Mouse (Mus musculus) spleen, postnatal 10 days (tissue): Measurements from ENCODE around the gene Ddx43.

Experiments
- DNase-seq, 2 experiments: peaks; one replicate each; pipeline ENCODE4 v3.0.0; 2021 to 2022; ENCODE audit warnings: low spot score in 2 of 2

Ddx43 gene

DNA sequence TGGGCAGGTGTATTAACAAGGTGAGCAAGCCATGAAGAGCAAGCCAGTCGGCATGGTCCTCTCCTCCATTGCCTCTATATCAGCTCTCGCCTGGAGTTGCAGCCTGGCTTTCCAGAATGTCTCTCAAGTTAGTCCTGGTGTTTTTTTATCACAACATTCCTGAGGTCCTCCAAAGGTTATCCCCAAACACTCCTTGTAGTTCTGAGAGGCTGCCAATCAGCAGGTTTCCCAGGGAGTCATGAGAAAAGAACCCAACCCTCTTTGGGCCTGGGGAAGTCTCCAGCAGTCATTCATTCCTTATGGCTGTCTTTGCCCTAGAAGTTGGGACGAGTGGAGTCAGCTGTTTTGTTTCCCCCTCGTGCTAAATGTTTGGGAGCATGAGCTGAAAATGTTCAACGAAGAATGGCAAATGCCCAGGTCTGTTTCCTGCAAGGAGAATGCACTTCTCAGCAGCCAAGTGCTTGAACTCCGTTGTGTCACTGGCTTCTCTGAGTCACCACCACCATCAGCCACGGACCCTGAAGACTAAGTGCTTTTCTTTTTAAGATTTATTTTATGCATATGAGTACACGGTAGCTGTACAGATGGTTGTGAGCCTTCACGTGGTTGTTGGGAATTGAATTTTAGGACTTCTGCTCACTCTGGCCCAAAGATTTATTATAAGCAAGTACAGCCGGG, 22.6 kb upstream of the Ddx43 start:
- no peak for DNase-seq

DNA sequence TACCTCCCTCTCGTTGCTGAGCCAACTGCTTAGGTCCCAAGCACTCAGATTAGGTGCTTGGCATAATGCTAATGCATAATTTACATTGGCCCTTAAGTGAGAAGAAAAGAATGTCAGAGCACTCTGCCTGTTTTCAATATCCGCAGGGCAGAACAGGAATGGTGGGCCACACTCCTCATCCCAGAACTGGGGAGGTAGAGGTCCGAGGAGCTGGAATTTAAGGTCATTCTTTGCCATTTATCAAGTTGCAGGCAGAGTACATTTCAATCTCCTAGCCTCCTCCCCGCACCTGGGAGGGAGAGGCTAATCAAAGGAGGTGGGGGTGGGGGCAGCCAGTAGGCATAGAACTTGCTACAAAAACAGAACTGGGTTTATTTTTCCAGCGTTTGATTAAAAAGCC, 21.2 kb upstream of the Ddx43 start:
- DNase-seq: no peak

DNA sequence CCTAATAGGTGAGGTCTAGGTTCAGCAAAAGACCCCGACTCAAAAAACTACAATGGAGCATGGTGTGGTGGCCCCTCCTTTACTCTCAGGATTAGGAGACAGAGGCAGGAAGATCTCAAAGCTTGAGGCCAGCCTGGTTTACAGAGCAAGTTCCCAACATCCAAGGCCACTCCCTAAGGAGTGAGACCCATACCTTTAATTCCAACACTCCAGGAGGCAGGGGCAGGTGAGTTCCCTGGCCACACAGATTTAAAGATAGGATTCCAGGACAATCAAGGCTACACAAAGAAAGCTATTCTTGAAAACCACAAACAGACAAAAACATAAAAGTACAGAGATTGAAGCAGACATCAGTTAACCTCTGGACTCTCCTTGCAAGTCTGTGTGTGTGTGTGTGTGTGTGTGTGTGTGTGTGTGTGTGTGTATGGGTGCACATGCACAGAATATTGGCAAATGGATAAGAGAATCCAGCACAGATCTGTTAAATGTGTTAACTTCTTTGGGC, 20.6 kb upstream of the Ddx43 start:
- DNase-seq: no peak

DNA sequence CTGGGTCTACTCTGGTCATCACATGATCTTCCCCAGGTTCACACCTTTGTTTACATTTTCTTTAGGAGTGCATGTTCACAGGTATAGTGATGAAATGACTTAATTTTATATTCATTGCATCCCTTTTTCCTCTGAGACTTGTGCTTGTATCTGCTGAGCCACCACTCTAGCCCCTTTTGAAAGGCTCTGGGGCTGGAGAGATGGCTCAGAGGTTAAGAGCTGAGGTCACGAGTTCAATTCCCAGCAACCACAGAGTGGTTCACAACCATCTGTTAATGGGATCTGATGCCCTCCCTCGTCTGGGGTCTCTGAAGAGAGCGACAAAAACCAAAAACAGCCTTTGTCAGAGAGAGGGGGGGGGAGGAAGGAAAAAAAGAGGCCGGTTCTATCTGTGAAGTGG, 20.1 kb upstream of the Ddx43 start:
- DNase-seq: no peak

DNA sequence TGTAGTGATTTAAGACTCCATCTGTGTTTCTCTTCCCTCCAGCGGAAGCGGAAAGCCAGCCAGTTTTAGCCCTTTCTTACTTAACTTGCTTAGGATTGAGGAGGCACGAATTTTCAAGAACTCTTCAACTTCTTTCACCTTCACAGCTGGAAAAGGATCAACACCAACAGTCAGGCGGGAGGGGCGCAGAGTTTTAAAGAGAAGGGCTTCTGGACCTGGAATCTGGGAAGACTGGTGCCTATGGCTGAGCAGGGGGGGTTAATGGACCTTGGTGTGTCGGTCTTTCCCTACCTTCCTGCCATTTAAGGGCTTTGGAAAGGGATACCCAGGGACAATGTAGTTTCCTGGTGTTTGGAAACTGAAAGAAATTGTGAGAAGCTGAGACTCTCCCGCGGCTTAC, 18.0 kb upstream of the Ddx43 start:
- no peak for DNase-seq

DNA sequence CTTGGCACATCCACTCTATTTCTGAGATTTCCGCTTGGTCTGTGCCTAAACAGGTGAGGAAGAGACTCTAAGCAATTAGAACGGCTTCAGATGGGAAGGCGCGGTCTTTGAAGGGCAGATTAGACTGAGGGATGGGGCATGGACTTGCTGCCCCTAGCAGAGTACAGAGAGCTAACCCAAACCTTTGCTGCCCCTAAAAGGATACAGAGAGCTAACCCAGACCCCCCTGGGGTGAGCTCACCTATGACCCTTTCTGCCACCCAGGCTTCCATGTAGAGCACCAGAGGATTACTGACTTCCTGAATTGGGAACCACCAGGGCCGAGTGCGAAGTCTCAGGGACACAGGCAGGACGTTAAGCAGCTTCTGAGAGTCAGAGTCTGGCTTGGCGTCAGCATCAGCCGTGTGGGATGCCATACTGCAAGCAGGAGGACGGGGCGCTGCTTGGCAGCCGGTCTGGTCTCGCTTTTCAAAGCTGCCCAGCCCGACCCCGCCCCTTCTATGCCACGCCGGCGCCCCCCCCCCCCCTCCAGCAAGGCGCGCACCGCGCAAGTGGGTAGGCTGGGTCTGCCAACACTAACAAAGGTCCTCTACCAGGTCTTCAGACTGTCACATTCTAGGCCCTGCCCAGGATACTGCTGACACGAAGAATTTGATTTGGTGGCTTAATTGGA, 17.3 kb upstream of the Ddx43 start, which contains the start of gene Ooep:
TSS of gene Ooep (minus strand) at position 613 of the 673 bp plus-strand sequence.
- DNase-seq: peak in 1 of 2 experiments; percentile 15

DNA sequence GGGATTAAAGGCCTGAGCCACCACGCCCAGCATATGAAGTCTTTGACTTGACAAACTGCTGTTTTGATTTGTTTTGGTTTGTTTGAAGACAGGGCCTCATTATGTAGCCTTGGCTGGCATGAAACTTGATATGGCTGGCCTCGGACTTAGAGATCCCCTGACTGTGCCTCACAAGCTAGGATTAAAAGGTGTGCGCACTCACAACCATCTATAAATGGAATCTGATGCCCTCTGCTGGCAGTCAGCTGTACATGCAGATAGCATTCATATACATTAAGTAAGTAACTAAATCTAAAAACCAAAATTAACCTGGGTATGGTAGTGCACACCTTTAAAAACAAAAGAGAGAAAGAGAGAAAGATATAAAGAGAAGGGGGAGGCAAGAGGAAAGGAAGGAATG, 9.7 kb upstream of the Ddx43 start:
- DNase-seq: peak in 1 of 2 experiments; percentile 14

DNA sequence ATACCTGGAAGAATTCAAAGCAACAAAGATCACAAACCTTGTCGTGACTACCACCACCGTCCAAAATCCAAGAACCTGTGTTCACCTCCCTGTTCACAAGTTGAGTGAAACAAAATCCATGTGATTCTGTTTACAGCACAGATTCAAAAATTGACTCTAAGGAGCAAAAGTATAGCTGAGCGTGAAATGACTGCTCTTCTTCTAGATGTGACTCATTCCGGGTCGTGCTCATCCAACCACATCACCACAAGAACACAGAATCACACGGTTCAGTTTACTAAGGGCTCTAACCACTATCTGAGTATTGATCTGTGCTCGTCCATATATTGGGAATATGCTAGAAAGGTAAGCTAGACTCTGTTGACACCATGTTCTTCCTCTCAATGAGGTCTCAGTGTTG, 8.6 kb upstream of the Ddx43 start:
- no peak for DNase-seq

DNA sequence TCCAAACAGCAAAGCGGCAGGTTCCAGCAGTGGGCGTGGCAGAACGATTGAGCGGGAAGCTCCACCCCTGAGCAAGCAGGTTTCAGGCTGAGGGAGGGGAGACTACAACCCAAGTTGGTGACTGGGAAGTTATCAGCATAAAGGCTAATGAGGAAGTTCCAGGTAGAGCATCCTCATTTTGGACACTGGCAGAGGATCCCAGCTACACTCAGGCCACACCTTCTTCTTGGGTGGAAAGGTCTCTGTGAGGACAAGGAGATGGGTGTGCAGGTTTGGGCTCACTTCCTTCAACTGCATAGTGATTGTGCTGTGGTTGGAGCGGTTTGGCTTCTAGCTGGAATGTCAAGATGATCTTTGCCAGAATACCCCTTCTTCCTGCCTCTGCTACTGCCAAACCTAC, 5.6 kb upstream of the Ddx43 start:
- no peak for DNase-seq

DNA sequence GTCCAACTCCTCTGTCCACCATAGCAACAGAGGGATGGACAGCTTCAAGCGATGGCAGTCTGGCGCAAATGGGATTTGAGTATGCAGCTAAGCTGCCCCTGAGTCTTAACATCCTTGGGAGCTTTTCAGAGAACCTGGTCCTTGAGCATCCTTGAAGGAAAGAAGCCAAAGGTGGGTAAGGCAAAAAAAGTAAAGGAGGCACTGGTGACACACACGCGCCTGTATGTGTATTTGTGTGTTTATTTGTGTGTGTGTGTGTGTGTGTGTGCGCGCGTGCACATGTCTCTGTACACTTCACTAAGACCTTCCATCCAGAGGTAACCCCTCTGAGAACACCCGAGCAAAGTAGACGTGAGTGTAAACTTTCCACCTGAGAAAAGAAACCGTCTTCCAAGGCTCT, 1.8 kb upstream of the Ddx43 start:
- no peak for DNase-seq

DNA sequence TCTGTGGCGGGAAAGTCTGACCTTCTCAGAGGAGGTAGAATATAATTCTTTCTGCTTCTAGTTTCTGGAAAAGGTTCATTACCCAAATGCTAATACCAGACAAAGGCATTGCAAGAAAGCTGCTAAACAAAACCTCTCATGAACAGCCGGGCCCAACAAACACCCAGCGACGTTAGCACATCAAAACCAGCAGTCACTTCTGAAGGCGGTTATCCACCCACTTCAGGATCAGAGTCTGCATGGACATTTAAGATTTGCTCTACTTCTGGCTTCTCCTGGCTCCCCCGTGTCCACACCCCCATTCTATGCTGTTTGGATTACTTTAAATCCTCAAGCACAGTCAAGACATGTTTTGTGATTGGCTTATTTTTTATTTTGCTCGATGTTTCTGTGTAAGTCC, 975 bp upstream of the Ddx43 start:
- DNase-seq: no peak

DNA sequence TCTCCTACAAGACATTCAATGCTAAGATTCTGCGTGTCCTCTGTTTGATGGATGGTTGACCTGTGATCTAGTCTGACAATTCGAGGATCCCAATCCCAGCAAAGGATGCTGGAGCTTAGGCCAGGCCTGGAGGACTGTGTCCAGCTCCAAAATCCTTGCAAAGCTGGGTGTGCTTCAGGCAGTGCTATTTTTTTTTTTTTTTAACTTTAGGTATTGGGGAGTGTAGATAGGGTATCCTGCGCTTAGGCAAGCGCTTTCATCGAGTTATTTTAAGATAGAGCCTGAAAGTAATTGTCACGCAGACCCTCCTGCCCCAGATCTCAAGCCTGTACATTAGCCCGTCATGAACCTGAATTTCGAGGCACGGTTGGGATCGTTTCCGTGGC, 340 bp upstream of the Ddx43 start:
- DNase-seq: no peak

DNA sequence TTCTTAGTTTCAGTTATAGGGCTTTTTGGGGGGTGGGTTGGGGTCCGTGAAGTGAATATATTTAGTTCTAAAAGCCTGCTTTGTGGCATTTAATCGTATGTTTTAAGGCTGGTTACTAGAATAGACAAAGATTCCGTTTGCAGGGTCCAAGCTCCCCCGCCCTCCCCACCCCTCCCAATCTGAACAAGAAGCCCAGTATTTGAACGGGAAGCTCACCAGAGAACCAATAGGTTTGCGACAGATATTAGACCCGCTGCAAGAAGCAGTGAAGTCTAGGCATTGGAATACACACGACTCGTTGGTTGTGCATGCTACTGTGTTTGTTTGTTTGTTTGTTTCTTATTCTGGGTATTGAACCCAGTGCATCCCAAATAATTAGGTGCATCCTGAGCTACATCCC, 940 bp downstream of the Ddx43 start:
- DNase-seq: no peak

DNA sequence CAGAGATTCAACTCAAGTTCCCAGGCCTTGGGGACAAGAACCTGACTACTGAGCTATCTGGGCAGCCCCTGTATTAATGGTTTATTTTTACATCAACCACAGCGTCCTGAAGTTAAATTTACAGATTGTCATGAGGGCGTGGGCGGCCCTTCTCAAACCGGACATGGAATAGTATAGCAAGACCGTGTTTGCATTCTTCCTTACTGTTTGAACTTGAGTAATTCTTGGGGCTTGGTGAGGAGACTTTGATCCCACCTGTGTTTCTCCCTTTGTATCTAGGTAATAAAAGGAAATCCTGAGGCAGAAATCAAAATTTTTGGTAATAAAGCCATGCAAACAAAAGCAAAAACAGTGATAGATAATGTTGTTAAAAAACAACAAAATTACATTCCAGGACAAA, 5.0 kb downstream of the Ddx43 start:
- DNase-seq: no peak

DNA sequence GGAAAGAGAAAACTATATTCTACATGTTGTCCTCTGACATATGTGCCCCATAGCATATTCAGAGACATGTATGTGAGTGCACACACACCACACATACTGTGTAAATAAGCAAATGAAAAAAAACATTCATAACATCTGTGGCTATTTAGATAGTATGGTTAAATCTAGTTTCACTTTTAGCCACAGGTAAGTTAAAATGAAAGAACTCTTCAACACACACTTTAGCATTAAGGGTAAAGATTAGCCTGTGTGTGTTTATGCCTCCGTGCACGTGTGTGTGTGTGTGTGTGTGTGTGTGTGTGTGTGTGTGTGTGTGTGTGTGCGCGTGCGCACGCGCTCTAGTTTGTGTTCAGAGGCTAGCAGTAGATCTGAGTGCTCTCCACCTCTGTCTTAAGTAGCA, 6.0 kb downstream of the Ddx43 start:
- DNase-seq: no peak

DNA sequence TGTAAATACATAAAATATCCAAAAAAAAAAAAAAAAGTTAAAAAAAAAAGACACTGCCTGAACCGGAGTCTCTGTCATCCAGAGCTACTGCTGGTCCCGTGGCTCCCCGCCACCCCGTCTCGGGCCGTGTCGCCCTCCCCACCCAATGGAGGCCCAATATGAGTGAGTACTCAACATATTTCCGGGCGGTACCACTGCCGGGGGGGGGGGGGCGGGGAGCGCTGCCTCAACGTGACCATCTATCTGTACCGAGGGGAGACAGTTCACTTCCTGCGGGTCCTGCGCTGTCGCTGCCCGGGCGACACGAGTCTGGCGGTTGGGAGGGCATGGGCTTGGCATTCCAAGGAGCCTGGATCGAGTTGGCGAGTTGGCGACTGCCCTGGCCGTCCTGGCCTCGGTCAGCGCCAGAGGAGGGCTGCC, 31.8 kb downstream of the Ddx43 start:
- no peak for DNase-seq

DNA sequence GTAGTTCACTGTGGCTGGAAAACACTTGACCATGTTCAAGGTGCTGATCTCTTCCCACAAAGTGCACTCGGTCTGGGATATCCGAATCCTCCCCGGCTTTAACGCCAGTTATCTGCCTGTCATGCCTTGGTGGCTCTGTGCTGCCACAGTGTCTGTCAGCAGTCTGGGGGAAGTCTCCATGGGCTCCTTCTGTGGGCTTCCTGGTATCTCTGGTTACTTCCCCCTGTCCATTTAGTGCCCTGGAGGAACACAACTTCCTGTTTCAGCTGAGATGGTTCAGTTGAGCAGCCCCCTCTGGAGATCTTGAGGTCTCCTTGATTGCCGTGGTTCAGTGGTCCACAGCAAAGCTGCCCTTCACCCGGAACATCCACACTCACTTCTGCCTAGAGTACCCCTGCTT, 32.6 kb downstream of the Ddx43 start:
- peak in 1 of 2 experiments; percentile 23 for DNase-seq

DNA sequence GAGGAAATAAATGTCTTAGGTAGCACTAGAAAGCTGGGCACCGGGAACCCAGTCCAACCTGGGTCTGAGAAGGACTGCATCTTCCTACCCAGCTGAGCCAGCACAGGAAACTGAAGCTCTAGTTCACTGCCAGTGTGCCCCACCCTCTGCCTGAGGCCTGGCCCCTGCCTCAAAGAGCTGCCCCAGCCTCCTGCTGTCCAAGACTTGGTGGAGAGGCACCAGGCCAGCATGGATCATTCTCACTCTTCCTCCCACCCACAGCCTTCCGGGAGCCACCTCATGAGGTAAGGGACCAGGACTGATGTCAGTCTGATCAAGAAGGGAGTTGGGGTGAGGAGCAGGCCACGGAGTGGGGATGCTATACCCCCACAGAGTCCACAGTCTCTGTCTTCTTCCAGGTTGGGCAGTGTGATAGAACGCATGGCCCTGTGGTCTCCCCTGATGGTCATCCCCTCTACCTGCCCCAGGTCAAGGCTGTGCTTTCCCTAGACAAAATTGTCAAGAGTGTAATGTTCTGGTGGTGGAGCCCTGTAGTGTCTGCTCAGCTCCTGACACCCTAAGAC, 33.4 kb downstream of the Ddx43 start:
- DNase-seq: peak in 1 of 2 experiments; percentile 18

DNA sequence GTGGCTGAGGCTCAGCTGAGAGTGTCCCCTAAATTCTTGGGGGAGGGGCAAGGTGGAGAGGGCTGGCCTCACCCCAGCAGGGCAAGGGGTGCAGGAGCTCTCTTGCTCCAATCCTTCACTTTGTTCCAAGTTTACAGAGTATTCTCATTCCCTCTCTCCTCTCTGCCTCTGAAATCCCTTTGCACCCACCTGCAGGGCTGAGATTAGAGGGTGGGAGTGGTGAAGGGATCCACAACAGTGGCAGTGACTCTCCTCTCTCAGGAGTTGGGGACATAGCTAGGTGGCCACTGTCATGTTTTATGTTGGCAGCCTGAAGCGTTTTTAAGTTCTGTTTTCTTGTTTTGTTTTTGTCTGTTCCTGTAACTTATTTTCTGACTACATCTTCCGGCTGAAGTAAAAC, 34.0 kb downstream of the Ddx43 start:
- no peak for DNase-seq

DNA sequence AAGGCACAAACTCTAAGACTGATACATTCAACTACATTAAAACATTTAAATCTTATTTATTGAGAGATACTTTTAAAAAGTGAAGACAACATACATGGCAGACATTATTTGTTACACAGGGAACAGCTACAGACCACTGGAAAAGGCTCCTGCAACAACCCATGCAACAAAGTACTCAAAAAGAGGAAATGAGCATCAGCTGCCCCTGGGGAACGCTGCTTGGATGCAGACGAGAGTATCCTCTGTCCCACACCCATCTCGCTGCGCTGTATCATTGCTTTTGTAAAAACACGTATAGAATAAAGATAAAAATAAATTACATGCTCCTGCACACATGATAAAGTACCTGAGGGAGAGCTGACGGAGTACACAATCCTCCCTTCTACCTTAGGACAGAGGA, 34.9 kb downstream of the Ddx43 start:
- peak in 1 of 2 experiments; percentile 72 for DNase-seq

DNA sequence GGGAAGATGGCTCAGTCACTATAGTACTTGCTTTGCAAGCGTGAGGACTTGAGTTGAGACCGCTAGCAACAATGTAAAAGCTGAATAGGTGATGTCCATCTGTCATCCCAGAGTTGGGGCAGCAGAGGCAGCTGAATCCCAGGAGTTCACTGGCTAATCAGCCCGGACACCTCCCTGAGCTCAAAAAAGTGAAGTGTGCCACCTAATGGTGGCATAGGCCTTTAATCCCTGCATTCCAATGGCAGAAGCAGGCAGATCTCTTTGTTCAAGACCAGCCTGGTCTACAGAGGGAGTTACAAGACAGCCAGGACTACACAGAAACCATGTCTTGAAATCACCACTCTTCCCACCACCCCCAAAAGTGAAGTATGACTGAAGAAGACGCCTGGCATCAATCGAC, 36.9 kb downstream of the Ddx43 start:
- no peak for DNase-seq

DNA sequence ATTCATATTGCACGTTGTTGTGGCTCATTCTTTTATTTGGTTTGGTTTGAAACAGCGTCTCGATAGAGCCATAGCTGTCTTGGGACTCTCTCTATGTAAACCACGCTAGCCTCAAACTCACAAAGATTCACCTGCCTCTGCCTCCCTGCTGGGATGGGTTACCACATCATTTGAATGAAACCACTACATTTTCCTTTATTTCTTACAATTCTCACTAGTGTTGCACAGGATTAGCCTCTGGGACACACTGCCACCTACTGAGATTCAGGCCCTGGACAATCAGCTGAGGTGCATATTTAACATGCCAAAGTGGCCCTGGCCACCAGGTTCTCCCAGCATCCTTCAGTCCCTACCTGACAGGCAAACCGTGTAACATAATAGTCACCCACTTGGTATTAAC, 43.8 kb downstream of the Ddx43 start:
- DNase-seq: no peak

DNA sequence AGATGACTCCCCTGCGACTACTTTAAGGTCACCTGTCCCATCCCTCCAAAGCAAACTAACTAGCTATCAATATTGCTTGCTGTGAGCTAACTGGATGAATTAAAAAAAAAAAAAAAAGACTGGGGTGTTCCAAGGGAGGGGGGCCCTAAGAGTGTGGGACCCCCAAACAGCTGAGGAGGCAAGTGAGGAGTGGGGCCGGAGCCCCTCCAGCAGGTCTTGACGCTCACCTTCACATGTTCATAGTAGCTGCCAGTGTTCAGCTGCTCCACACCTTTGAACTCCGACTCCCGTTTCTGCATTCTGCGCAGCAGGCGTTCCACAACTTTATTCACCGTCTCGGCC, 46.6 kb downstream of the Ddx43 start:
- DNase-seq: no peak
